Mouse (Mus musculus) thymus, postnatal 36 days (tissue): ENCODE results near the gene Cnot8.

ENCODE experiments used
- DNase-seq, 2 experiments: peaks; one replicate each; pipeline ENCODE4 v3.0.0; 2022; ENCODE audit warnings: mixed read lengths in 2 of 2

The Cnot8 gene

DNA sequence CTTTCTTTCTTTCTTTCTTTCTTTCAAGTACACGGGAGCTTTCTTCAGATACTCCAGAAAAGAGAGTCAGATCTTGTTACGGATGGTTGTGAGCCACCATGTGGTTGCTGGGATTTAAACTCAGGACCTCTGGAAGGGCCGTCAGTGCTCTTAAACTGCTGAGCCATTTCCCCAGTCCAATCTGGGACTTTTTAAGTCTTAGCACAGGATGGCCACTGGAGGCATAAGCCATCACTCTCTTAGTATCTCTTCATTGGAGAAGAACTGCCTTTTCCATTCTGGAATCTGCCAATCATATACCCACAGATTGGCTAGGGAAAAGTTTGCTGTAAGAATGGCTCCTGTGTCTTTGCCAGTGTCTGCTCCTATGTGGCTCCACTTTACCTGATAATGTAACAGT, 3.1 kb downstream of the Cnot8 start:
- DNase-seq, result no peak

DNA sequence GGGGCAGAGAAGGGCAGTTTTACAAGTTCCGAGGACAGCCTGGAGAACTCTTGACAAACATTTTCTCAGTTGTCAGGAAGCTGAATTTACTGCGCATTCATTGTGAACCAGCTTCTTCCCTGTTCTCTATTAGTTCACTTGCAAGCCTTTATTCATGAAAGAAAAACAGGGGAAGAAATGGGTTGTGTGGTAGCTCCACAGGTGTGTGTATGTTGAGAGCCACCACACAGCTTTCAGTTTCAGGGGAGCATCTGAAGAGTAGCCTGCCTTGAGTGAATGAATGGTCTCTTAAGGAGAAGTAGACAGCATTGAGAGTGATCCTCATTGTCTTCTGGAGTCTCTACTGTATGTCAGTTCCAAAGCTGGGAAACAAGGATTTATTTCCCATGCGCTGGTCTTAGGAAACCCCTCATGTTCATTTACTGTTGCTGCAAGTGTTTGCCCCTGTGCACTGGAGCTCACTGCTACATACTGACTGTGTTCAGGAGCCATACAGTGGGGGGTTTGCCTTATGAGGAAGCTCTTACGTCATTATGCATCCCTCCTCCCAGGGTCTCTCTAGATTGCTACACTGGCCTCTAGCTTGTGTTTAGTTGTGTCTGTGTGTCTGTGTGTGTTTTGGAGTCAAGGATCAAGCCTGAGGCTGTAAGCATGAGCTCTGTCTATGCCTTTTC, 3.8 kb downstream of the Cnot8 start:
- no peak for DNase-seq

DNA sequence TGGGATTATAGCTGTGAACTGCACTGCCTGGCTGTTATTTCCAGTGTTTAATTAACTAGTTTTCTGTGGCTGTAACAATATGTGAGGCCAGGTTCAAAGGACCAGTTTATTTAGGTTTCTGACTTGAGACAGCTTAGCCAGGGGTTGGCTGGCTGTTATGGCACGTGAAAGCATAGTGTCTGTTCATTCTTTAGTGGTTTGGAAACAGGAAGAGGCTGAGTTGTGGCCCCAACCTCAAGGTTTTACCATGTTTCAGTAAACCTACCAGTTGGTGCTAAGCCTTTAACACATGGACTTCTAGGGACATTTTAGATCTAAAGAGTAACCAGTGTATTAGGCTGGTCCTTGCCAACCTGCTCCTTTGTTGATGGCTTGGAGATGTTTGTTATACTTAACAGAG, 12.6 kb downstream of the Cnot8 start:
- DNase-seq, result no peak

DNA sequence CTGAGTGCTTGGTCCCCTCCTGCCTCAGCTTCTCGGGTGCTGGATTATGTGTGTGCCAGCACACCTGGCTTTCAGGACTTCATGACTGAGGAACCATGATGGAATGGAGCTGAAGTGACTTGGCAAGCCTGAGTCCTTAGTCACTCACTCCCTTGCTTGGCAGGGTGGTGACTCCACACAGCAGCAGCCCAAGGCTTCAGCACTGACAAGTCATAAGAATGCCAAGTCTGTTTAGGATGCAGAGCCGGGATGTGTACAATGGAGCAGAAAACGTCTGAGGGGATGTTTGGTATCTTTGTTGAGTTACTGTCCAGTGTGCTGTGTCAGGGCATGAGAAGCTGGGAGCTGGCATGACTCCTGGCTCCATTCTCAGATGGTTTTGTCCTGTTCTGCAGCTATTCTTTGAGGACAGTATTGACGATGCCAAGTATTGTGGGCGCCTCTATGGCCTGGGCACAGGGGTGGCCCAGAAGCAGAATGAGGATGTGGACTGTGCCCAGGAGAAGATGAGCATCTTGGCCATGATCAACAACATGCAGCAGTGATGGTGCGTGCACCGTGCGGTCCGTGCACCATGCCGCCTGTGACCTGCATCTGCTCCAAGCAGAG, 13.2 kb downstream of the Cnot8 start:
- no peak for DNase-seq

DNA sequence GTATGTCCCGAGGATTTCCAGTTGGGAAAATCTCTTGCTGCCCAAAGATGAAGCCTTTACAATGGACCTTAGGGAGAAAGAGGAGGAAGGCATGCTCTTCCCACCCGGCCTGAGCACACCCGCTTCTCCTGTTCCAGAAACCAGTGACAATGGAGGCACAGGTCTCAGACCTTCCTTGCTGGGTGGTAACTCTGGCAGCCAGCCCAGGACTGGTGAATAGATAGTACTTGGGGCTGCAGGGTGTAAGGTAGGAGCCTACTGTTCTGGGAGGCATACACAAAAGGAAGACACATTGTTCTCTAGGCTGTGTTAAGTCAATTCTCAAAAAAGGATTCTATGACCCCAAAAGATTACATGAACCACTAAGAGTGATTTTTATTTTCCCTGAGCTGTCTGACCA, 16.7 kb downstream of the Cnot8 start:
- DNase-seq, result no peak

DNA sequence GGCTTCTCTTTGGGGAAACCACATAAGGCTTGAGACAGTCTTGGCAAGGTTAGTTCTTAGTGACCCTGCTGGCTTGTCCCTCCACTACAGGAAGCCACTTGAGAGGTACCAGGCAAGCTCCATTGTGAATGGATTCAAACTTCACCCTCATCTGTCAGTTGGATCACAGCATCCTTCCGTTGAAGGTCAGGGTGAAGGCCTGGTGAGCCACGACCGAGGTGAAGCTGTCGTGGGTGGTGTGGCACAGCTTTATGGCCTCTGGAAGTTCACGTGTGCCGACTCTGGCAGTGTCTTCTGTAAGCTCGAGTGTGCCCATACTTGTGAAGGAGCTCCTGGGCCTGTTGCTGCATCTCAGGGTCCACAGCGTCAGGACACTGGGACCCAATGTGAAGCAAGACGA, 17.4 kb downstream of the Cnot8 start:
- no peak for DNase-seq

DNA sequence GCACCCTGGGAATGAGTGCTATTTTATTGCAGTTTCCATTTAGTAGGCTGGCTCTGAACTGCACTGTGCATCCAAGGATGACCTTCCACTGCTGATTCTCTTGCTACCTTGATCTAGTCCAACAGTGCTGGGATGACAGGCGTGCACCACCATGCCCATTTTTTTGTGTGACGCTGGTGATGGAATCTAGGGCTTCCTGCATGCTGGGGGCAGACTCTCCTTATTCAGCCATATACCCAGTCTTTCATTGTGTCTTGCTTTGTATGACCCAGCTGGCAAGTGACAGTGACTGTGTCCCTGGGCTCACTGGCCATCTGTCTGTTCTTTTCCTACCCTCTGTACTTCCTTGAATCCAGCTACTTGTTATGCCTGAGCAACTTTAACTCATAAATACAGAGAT, 19.8 kb downstream of the Cnot8 start:
- DNase-seq, result no peak

DNA sequence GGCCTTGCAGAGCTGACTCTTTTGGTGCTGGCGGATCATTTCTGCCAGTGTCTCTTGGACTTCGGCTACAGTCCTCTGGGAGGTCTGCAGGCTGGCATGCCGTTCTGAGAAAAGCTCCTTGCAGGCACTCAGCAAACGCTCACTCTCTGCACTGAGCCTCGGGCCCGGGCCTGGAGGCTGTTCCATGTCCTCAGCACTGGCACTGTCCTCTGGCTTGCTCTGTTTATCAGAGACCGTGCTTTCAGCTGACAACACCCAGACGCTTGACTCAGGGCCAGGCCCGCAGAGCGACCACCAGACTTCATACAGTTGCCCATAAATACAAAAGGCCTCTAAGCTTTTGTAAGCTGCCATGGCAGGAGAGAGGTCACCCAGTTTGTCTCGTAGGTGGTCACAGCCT, 21.1 kb downstream of the Cnot8 start:
- no peak for DNase-seq

DNA sequence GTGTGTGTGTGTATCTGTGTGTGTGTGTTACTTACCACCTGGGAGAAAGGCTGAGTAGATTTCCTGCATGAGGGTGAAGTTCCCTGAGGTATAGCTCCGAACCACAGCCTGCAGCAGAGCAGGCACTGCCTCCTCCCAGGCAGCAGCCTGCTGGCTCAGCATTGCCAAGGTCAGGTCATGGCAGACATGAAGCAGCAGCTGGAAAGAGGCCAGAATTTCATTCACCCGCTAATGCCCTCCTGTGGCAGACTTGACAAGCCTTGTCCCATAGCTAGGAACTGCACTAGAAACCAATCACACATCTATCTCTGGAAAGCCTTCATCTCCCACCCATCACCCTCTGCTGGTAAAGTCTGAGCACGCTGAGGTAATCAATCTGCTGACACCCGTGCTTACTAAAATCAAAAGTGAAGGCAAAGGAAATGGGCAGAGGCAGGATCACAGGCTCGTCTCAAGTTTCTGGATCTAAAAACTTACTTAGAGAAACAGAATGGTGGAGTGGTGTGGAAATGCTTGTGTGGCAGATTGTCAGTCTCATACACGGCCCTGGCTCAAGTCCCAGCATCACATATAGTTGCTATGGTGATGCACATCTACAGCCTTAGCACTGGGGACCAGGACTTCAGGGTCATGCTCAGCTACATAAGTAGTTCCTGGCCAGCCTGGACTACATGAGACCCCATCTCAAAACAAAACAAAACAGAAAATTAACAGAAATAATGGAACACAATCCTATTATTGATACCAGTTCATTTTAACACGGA, 22.6 kb downstream of the Cnot8 start:
- DNase-seq, result no peak

DNA sequence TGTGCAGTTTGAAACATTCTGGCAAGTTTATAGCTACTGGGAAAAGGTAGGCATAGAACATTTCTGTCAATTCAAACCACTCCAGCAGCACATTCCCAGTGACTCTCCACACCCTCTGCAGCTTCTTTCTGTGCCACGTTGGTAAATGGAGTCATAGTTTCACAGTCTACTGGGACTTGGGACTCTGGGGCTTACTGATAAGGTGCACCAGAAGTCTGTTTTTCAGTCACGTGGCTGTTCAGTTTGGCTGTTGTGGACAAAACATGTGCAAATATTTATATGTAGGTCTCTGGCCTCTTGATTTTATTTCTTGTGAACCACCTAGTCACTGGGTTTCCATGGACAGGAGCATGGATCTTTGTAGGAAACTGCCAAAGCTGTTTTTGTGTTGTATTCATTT, 23.6 kb downstream of the Cnot8 start:
- DNase-seq, result no peak

DNA sequence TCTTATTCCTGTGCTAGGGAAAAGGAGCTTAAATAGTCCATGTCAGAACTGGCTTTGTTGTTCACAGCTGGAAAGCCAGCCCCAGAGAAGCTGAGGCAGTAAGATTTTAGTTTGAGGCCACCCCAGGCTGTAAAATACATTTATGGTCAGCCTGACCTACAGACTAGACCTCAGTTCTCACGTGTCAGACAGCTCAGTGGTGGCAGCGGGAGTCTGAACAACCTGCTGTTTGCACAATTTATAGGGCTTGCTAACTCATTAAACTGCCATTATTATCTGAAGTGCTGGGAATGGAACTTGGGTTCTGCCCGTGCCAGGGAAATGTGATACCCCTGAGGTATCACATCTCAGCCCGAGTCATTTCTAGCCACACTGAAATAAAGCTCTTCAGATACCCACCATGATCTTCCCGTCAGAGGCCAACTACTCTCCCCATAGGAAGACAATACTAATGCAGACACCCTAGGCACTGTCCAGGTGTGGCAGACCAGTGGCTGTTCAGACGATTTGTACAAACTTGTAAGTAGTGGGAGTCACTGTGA, 25.4 kb downstream of the Cnot8 start:
- no peak for DNase-seq

DNA sequence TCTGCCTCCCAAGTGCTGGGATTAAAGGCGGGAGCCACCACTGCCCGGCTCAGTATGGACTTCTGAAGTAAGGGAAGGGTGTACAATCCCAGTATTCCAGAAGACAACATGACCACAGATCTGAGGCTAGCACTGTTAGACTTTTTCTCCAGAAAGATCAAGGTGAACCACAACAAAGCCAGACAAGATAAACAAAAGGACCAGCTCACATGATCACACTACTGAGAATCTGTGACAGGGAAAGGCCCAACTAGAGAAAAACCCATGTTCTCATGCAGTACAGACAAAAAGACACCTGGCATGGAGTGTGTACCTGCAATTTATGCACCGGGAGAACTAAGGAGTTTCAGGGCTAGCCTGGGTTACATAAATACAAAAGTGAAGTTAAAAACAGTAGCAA, 28.1 kb downstream of the Cnot8 start:
- no peak for DNase-seq

DNA sequence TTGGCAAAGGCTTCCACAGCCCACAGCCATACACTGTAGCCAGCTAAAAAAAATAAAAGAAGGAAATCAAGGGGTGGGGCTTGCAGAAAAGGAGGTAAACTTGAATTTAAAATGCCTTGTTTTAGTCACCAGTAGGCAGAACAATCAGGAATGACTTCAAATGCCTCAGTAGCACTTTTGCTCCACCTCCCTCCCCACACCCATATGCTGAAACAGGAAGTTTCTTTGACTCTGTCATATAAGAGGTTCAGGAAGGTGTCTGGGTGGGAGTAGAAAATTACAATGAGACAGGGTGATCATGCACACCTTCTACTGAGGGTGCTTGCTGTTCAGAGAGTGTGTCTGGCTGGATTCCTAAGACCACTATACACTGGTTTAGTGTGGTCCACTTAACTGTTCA, 30.9 kb downstream of the Cnot8 start:
- peak; percentile 28 to 49 for DNase-seq

DNA sequence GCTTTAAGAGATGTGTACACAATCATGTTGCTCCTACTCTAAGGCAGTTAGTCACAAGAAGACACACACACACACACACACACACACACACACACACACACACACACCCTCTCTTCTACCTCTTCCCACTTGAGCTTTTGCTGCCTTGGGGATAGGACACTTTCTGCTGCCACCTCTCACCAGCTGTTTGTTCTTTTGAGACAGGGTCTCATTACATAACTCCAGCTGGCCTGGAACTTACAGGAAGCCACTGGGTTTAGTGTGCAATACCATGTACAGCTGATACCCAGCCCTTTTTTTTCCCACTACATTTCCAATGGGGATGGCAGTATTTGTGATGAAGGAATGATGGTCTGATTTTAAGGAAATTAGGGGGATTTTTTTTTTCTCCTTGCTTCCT, 31.3 kb downstream of the Cnot8 start:
- DNase-seq, result no peak

DNA sequence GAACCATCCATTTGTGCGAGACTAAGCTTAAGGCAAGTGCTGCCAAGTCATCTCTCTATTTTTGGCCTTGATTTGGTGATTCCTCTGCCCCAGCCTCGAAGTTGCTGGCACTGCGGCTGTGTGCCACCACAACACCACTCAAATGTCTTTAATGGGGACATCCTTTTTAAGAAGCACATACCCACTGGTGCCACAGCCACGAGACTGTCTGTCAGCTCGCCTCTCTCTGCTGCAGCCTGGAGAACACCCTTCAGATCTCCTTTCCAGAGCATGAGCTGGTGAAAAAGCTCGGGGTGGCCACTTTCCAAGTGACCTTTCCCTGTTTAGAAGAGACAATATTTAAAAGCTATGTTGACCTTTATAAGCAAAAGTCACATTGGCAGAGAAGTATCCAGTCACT, 32.7 kb downstream of the Cnot8 start:
- DNase-seq, result no peak

DNA sequence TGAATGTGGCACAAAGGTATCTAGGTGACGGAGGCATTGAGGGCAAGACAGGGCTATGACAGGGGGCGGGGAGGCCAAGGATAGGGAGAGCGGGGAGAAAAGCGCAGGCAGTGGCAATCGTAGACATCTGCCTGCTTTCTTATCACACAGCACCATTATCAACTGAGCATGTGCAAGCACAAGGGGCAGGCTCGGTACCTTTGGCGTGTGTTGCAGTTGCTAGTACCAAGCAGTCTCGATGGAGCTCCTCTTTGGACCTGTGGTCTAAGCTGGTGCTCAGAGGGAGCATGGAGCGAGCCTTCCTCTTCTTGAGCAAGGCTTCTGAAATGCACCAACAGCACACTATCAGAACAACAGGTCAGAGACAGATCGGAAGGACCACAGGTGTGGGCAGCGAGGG, 34.9 kb downstream of the Cnot8 start:
- DNase-seq, result peak; percentile 45 to 52

DNA sequence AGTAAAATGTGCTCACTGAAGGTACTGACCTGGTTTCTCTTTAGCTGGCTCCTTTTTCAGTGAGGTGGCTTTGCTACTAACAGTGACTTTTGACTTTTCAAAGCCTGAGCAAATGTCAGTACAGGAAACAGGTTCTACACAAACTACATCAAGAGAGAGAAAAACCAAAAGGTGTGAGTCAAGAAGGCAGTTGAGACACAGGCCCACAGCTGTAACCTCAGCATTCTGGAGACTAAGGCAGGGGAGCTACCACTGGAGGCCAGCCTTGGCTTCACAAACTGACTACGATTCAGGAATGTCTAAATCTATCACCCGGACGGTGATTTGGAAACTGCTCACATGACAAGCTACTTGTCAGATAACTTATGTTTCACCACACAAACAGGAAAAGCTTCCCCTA, 35.5 kb downstream of the Cnot8 start:
- peak; percentile 44 to 56 for DNase-seq

DNA sequence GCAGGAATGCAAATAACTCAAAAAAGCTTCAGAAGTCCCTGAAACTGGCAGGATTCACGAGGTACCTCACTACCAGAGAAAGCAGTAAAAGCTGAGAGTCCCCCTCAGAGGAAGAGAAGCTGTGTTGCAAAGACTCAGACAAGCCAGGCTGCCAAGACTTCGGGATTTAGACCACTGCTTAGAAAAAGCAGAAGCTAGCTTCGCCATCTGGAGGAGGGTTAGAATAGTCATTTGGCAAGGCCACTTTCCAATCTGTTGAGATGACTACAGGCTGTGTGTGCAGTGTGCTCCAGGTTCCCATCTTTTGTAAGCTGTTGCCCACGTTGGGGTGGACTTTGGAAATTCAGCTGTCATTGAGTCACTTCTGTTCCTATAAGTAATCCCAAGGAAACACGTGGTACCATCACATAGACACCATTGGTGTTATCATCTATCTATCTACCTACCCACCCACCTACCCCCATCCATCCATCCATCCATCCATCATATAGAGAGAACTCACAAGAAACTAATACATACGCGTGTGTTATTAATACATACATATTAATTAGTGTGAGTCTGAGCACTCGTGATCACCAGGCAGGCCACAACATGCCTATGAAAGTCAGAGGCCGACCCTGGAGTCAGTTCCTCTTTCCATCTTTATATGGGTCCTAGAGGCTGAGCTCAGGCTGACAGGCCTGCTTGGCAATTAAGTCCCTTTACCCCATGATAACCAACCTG, 39.9 kb downstream of the Cnot8 start:
- no peak for DNase-seq

DNA sequence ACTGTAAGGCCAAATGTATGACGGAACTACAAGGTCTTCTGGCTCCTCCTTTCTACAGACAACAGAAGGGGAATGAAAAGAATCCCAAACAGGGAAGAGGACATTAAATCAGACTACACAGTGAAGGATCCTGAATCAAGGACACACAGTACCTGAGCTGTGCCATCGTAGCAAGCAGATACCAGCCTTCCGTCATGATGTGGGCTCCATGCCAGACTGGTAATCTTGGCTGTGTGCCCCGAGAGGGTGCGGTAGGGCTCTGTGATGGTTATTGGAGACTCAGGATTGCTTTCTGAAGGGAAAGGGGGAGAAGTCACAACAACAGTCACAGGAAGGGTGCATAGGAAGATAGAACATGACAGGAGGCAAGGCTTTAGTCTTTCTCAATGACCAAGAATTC, 42.3 kb downstream of the Cnot8 start:
- no peak for DNase-seq

DNA sequence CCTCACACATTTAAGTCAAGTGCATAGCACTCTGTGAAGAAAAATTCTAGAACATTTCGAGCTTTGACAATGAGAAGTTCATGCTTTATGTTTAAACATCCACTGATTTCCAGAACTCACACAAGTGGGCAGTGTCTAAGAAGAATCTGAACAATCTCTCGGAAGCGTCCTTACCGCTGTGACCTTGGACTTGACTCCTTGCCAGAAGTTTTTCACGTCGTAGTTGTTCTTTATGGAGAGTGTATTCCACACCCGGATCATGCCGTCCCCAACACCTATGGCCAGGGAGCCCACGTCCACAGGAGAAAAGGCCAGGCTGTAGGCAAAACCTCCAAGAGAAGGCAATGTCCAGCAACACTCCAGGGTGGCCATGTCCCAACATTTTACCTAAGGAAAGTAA, 51.5 kb downstream of the Cnot8 start:
- DNase-seq, result no peak

DNA sequence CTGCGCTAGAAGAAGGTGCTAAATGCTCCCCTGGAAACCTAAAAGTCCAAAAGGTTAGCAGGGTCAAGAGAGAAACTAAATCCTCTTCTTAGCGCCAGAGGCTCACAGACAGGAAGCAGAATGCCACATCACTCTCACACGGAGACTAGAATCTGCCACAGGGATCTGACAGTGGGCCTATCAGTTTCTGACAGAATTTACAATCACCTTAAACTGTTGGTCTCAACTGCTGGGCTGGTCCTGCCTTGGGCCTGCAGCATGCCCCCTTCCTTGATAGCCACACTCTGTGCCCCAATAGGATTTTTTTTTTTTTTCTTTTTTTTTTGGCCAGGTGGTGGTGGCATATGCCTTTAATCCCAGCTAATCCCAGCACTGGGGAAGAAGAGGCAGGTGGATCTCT, 52.9 kb downstream of the Cnot8 start:
- no peak for DNase-seq

DNA sequence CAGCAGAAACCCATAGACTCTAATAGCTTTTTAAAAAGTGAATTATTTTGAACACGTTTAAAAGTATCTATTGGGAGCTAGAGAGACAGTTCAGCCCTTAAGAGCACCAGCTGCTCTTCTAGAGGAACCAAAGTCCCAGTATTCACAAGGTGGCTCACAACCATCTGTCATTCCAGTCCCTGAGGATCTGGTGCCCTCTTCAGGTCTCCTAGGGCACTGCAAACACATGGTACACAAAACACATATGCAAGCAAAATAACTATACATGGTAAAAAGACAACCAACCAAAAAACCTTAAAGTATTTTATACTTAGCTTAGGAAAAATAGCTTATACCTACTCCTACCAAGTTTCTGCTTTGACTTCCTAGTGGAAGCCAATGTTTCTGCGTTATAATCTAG, 61.1 kb downstream of the Cnot8 start:
- DNase-seq, result peak; percentile 20

DNA sequence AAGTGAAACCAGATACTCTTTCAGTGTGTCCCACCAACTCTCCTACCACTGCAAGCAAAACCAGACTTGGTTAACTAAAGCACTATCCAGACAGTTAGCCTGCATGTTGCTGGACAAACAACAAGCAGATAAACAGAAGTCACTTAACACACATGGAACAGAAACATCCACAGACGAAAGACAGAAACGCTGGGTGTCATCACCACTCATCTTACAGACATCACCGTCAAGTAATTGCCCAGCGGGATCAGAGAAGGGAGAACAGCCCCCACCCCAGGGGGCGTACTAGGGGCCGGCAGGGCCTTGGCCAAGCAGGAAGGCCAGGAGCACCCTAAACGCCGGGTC, 63.8 kb downstream of the Cnot8 start:
- DNase-seq, result no peak
